Mouse (Mus musculus) lung, embryonic 15.5 days (tissue): ENCODE data around the gene Arhgdib. TPM values are rescaled to one million over a fixed set of nuclear protein-coding genes. Genes with fewer than 3 reads are reported as not detected.

Experiments used
- ATAC-seq: fragments of 200-750 bp; cut with Nextera tagmentation; 2 replicates; pipeline ENCODE4 v1.8.0; 2017; ENCODE audit warnings: moderate number of reproducible peaks, borderline replicate concordance; ENCODE audit not compliant: low FRiP score, low TSS enrichment; ENCODE audit errors: extremely low read depth
- H3K27ac ChIP-seq: fragments of 300-500 bp; sonication (generic); 2 replicates; pipeline ENCODE4 v1.5.1; 2015; ENCODE audit warnings: moderate library complexity, mild to moderate bottlenecking, inconsistent platforms
- H3K27me3 ChIP-seq: fragments of 300-500 bp; sonication (generic); 2 replicates; pipeline ENCODE4 v1.6.1; 2015; ENCODE audit warnings: inconsistent platforms
- H3K36me3 ChIP-seq: fragments of 300-500 bp; sonication (generic); 2 replicates; pipeline ENCODE4 v1.6.1; 2015; ENCODE audit warnings: inconsistent platforms
- H3K4me1 ChIP-seq: fragments of 300-500 bp; sonication (generic); 2 replicates; pipeline ENCODE4 v1.6.1; 2015; ENCODE audit warnings: inconsistent platforms
- H3K4me2 ChIP-seq: fragments of 300-500 bp; sonication (generic); 2 replicates; pipeline ENCODE4 v1.6.1; 2015; ENCODE audit warnings: inconsistent platforms, mild to moderate bottlenecking, moderate library complexity
- H3K4me3 ChIP-seq: fragments of 300-500 bp; sonication (generic); 2 replicates; pipeline ENCODE4 v1.5.1; 2015; ENCODE audit warnings: mild to moderate bottlenecking, inconsistent platforms
- H3K9ac ChIP-seq: fragments of 300-500 bp; sonication (generic); 2 replicates; pipeline ENCODE4 v1.6.1; 2015; ENCODE audit warnings: inconsistent platforms
- H3K9me3 ChIP-seq: fragments of 300-500 bp; sonication (generic); 2 replicates; pipeline ENCODE4 v1.6.1; 2016; ENCODE audit warnings: inconsistent platforms
- WGBS: fragments of 180-500 bp; shearing (Covaris S2); methylation state at CpG from one replicate; pipeline ENCODE4 v1.1.7; 2015; 5-methylcytosine and 5-hydroxymethylcytosine counted together
- polyA plus RNA-seq: library from polyadenylated mRNA; unstranded; fragments of >200 nt; fragmentation: Nextera tagmentation; extraction: Ambion mirVana; gene quantifications from 2 replicates; pipeline ENCODE4 v1.2.1, GENCODE M21; 2015

Gene Arhgdib
- polyA plus RNA-seq, 1 experiment from 2014 or later: 82.9 TPM

- 23% methylated on average over 9 of the region's 9 CpGs for WGBS
- Histone ChIP-seq H3K4me2 (peak within 1 kb of the TSS; percentile 50), H3K4me1 (peaks cover 7% of the 10 kb centered on the region), H3K27me3 (no peaks in the 10 kb centered on the region), H3K27ac (peak within 1 kb of the TSS; percentile 91), H3K9ac (peak within 1 kb of the TSS; percentile 62), H3K9me3 (no peaks in the 10 kb centered on the region), H3K36me3 (0 out of 2 replicates have a peak, but pooled peaks cover 8% of the 10 kb centered on the region), H3K4me3 (peak within 1 kb of the TSS; percentile 52)
- peak; percentile 86 for ATAC-seq
Observed at GRCm38 (mm10) chr6:136875670-136876069, 66.0 kb downstream of the Arhgdib start, which contains the start of gene Mgp. TSS of gene Mgp (minus strand) at chr6:136875823.

GRCm38 (mm10) chr6:136874599-136874998 lies 67.1 kb downstream of the Arhgdib start:
- no peaks in the 10 kb centered on the region for H3K9me3 ChIP-seq
- H3K27me3 ChIP-seq: no peaks in the 10 kb centered on the region
- 17% methylated on average over 8 of the region's 8 CpGs for WGBS
- ATAC-seq: peak; percentile 71; the same call in 1 of the 2 replicates
- 0 out of 2 replicates have a peak, but pooled peaks cover 8% of the 10 kb centered on the region for H3K36me3 ChIP-seq
- H3K4me1 ChIP-seq: peaks cover 7% of the 10 kb centered on the region
- H3K4me2 ChIP-seq: peak overlapping the region; percentile 50
- H3K27ac ChIP-seq: peak overlapping the region; percentile 89
- H3K4me3 ChIP-seq: peak overlapping the region; percentile 52
- peak overlapping the region; percentile 43 for H3K9ac ChIP-seq

Other genes with a start within 250 kb of the Arhgdib start
- gene Gucy2c, start 160.1 kb downstream of the Arhgdib start, polyA plus RNA-seq: 0.13 and 0.19 TPM in 2 replicates
- 0.81 and 0.89 TPM in 2 replicates for gene Hist4h4, start 137.5 kb downstream of the Arhgdib start, polyA plus RNA-seq
- 121 and 124 TPM in 2 replicates for gene H2afj, start 133.7 kb downstream of the Arhgdib start, polyA plus RNA-seq
- gene BC049715, start 114.3 kb downstream of the Arhgdib start, polyA plus RNA-seq: 2.0 and 2.1 TPM in 2 replicates
- 97.8 and 101 TPM in 2 replicates for gene Wbp11, start 113.7 kb downstream of the Arhgdib start, polyA plus RNA-seq
- 2.5 and 2.9 TPM in 2 replicates for gene Smco3, start 106.4 kb downstream of the Arhgdib start, polyA plus RNA-seq
- gene Art4, start 84.2 kb downstream of the Arhgdib start, polyA plus RNA-seq: 6.6 and 7.1 TPM in 2 replicates
- gene Mgp, start 66.1 kb downstream of the Arhgdib start, polyA plus RNA-seq: 918 and 931 TPM in 2 replicates
- 0.40 and 0.62 TPM in 2 replicates for gene Erp27, start 19.7 kb downstream of the Arhgdib start, polyA plus RNA-seq
- gene Pde6h, start 18.1 kb downstream of the Arhgdib start, polyA plus RNA-seq: 0.47 TPM in 1 of 2 replicates, not detected in the other
- 20.2 and 21.1 TPM in 2 replicates for gene Rerg, start 228.6 kb upstream of the Arhgdib start, polyA plus RNA-seq